Mouse (Mus musculus) adrenal gland, postnatal 14 days (tissue): ENCODE measurements around the gene Dazl. TPM values are rescaled to one million over a fixed set of nuclear protein-coding genes. Genes with fewer than 3 reads are reported as not detected.

ENCODE experiments used
- DNase-seq: peaks from one replicate; pipeline ENCODE4 v3.0.0; 2021; ENCODE audit warnings: mixed read lengths
- long read RNA-seq, 2 experiments: library from polyadenylated mRNA; stranded (forward); transcript quantifications; one replicate each; pipeline ENCODE4 v2.0.0; 2021
- total RNA-seq: library from RNA; stranded (reverse); gene quantifications from 2 replicates; pipeline ENCODE4 v1.2.3, GENCODE M21; 2021

The Dazl gene
- 0.26 and 0.53 TPM in 2 replicates for total RNA-seq
- long read RNA-seq, experiment 1: 0 reads
- long read RNA-seq, experiment 2, partial matches to known transcripts: 0 of 1 reads
- long read RNA-seq, experiment 2, other reads (novel, unspliced or antisense): 0 of 1 reads

- peak; percentile 31 for DNase-seq
Observed at GRCm38 (mm10) chr17:50293241-50293731, at the start of gene Dazl. Dazl (minus strand) TSS chr17:50293636.

- DNase-seq: no peak
Observed at GRCm38 (mm10) chr17:50341850-50342544, 48.6 kb upstream of the Dazl start.

- no peak for DNase-seq
Observed at GRCm38 (mm10) chr17:50338901-50339300, 45.5 kb upstream of the Dazl start.

DNA sequence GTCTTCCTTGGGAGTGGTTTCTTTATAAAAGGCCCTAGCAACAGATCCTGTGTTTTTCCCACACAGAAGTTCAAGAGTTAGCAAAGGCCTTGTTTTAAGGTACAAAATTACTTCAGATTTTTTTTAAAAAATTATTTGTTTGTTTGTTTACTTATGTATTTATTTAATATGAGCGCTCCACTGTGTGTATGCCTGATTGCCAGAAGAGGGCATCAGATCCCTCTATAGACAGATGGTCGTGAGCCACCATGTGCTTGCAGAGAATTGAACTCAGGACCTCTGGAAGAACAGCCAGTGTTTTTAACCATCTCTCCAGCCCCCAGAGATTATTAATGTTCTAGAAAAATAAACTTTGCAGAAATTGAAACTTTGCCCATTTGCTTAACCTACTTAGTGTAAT, 42.3 kb upstream of the Dazl start:
- no peak for DNase-seq

- DNase-seq: no peak
Observed at GRCm38 (mm10) chr17:50334694-50335093, 41.3 kb upstream of the Dazl start.

GRCm38 (mm10) chr17:50332012-50332300, 38.5 kb upstream of the Dazl start:
- DNase-seq: no peak

GRCm38 (mm10) chr17:50331171-50332011, 38.0 kb upstream of the Dazl start:
- peak; percentile 74 for DNase-seq

GRCm38 (mm10) chr17:50330245-50330644, 36.8 kb upstream of the Dazl start:
- no peak for DNase-seq

GRCm38 (mm10) chr17:50324658-50325057, 31.2 kb upstream of the Dazl start:
- DNase-seq: no peak

GRCm38 (mm10) chr17:50318810-50319209, 25.4 kb upstream of the Dazl start:
- no peak for DNase-seq

GRCm38 (mm10) chr17:50316216-50317150, 23.0 kb upstream of the Dazl start:
- no peak for DNase-seq

DNA sequence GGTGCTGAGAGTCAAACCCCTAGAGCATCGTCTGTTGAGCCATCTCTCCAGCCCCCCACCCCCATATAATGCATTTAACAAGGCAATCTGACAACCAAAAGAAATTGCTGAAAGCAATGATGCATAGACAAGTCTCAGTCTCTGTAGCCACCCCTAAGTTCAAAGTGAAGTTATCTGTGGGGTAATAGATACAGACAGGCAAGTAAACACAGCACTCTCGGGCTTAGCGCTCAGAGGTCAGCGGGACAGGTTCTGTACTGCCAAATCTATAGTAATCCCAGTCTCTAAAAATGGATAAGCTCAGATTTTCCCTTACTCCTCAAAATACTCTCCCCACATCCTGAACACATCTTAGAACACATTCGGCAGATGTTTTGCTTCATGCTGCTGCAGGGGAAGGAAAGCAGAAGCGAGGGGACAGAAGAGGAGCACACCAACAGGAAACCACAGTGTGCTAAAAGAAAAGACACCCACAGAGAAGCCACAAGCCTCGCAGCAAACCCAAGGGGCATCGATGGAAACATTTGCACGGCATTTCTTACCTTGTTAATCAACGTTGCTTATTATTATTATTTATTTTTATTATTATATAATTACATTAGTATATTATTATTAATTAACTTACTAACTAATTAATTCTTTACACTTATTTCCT, 16.8 kb upstream of the Dazl start:
- DNase-seq: no peak

GRCm38 (mm10) chr17:50309512-50310072, 16.2 kb upstream of the Dazl start:
- DNase-seq: no peak

DNA sequence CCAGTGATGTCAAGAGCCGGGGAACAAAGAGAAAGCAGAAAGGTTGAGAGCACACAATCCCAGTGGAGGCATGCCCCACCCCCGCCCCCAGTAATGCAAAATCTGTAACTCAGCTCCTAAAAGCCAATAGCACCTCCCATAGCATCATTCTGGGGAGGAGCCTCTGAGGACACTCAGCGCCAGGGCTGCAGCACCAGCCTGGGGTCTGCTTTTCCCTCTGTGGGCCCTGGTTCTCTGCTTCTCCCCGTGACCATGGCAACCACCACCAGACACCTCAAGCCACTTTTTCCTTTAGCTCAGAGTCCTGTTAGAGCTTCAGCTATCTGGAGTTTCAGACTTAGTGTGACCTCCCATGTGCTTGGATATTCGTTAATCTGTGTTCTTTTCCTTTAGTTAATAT, 15.4 kb upstream of the Dazl start:
- no peak for DNase-seq

DNA sequence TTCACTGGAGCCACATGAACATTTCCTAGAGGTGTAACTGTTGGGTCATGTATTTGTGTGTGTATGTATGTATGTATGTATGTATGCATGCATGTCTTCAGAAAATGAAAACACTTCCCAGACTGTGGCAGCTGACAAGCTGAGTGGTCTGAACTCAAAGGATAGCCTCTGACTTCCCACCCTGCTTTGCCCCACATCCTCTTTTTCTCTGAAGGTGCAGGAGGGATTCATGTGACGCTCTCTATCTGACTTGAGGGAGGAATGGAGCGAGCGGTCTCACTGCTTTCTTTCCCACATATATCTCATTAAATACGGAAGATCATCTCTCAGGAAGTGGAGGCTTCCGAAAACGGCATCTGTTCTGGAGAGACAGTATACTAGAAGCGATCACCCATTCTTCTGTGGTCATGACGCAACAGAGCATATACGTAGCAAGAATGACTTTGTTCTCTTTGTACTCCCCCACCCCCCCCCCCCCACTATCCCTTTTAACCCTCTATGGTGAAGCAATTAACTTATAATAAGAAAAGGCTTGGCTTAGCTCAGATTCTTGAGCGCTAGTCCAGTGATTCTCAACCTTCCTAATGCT, 14.7 kb upstream of the Dazl start:
- DNase-seq: no peak

DNA sequence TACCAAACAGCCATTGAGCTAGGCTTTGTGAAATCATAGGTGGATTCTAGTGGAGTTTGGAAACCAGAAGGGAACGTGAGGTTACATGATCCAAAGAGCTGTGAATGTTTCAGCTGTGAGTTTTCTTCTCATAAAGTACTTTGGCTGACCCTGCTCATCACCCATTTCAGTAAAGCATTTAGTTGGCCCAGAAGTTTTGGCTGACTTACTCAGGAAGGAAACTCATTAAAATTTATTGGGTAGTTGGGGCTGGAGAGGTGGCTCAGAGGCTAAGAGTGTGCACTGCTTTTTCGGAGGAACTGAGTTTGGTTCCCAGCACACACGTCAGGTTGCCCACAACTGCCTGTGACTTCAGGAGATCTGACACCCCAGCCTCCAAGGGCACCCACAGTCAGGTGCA, 9.4 kb upstream of the Dazl start:
- DNase-seq: no peak

DNA sequence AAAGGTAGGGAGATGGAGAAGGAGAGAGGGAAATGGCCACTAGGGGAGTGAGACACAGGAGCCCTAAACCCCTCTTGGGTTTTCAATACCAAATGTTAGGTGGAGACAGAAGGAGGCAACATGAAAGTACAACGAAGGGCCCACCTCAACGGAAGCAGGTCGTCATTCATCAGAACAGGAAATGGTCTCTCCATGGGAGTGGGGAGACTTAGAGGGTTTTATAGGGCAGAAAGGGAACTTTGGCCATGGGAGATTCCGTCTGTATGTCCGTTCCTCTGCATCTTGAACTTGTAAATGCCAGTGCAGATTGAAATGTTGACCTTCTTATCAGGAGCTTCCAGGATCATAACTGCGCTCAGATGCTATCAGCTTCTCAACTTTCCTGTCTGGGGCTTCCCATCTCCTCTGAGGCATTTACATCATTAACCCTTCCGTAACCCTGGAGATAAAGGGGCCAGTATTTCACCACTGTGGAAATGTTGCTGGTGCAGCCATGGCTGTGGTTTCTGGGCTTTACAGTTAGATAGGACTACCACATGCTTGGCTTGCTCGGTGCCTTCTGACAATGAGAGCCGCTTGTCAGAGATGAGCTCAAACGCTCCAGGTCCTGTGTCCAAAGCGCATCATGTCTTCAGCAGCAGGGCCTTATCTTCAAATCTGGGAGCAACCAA, 6.9 kb upstream of the Dazl start:
- no peak for DNase-seq

- peak; percentile 20 for DNase-seq
Observed at GRCm38 (mm10) chr17:50298821-50299220, 5.4 kb upstream of the Dazl start.

GRCm38 (mm10) chr17:50294726-50295125, 1.3 kb upstream of the Dazl start:
- no peak for DNase-seq

DNA sequence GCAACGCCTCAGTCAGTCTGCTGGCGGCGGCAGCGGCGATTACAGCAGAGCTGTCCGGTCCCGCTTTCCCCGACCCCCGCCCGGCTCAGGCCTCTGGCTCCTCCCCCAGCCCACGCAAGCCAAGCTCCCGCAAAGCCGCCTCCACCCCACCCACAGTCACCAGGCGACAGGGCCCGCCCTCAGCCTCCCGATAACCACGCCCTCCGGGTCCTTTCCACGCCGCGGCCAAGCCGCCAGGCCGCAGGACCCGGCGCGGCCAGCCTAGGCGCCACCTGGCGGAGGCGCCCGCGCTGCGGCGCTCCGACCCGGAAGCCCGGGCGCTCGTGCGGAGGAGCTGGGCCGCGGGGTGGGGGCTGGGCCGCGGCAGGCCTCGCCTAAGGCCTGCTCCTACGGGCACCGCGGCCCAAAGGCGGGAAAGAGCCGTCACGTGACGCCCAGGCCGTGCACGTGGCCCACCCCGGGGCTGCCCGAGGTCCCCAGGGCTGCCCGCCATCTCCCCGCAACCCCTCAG, 720 bp downstream of the Dazl start:
- DNase-seq: peak; percentile 97
